Mouse (Mus musculus) forebrain, embryonic 16.5 days (tissue): ENCODE results near the gene Wwox. TPM values are rescaled to one million over a fixed set of nuclear protein-coding genes. Genes with fewer than 3 reads are reported as not detected.

Experiments
- ATAC-seq: fragments of 200-750 bp; cut with Nextera tagmentation; 2 replicates; pipeline ENCODE4 v1.8.0; 2017; ENCODE audit warnings: mild to moderate bottlenecking, moderate library complexity
- H3K27ac ChIP-seq: fragments of 300-500 bp; sonication (generic); 2 replicates; pipeline ENCODE4 v1.5.1; 2014; ENCODE audit warnings: low read length, control low read depth
- H3K27me3 ChIP-seq: fragments of 300-500 bp; sonication (generic); replicated peaks from 2 replicates; pipeline ENCODE4 v1.6.1; 2014; ENCODE audit warnings: low read length; ENCODE audit not compliant: control insufficient read depth, insufficient read depth
- H3K36me3 ChIP-seq: fragments of 300-500 bp; sonication (generic); 2 replicates; pipeline ENCODE4 v1.6.1; 2014; ENCODE audit not compliant: control insufficient read depth, insufficient read depth
- H3K4me1 ChIP-seq: fragments of 300-500 bp; sonication (generic); replicated peaks from 2 replicates; pipeline ENCODE4 v1.6.1; 2014; ENCODE audit warnings: low read length; ENCODE audit not compliant: control insufficient read depth, insufficient read depth
- H3K4me2 ChIP-seq: fragments of 300-500 bp; sonication (generic); 2 replicates; pipeline ENCODE4 v1.6.1; 2014; ENCODE audit warnings: mild to moderate bottlenecking, low read length, control low read depth
- H3K4me3 ChIP-seq: fragments of 300-500 bp; sonication (generic); replicated peaks from 2 replicates; pipeline ENCODE4 v1.5.1; 2014; ENCODE audit warnings: mild to moderate bottlenecking, low read length, control low read depth
- H3K9ac ChIP-seq: fragments of 300-500 bp; sonication (generic); replicated peaks from 2 replicates; pipeline ENCODE4 v1.6.1; 2014; ENCODE audit warnings: low read depth, low read length, control low read depth
- H3K9me3 ChIP-seq: fragments of 300-500 bp; sonication (generic); 2 replicates; pipeline ENCODE4 v1.6.1; 2016; ENCODE audit warnings: low read length; ENCODE audit not compliant: control insufficient read depth
- WGBS: fragments of 180-500 bp; shearing (Covaris S2); extraction: QIAGEN DNeasy Blood & Tissue Kit; methylation state at CpG from one replicate; pipeline ENCODE4 v1.1.7; 2014; 5-methylcytosine and 5-hydroxymethylcytosine counted together
- polyA plus RNA-seq: library from polyadenylated mRNA; unstranded; fragments of >200 nt; fragmentation: Nextera tagmentation; extraction: Ambion mirVana; gene quantifications from 2 replicates; pipeline ENCODE4 v1.2.1, GENCODE M21; 2015

Wwox gene
- polyA plus RNA-seq, 1 experiment from 2014 or later, result 11.4 TPM

DNA sequence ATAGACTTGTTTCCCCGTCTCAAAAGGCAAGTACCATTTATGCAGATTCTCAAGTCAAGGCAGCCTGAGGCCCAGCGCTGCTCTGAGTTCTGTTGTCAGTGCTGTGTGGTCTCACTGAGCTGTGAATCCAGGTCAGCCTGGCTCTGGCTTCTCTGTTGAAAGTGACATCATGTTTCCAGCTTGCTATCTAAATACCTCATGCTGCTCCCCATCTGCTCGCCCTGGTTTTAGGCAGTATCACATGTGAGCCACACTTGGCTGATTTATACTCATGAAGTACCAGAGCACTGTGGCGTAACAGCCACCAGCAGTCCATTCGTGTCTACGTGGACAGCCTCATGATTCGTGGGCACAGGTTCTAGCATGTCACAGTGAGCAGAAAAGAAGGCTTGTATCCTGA lies 235.7 kb downstream of the Wwox start:
- H3K9ac ChIP-seq, result no peak overlapping the region
- H3K9me3 ChIP-seq, result no peaks in the 10 kb centered on the region
- no peaks in the 10 kb centered on the region for H3K27me3 ChIP-seq
- no peak overlapping the region for H3K4me2 ChIP-seq
- H3K4me1 ChIP-seq, result peaks cover 6% of the 10 kb centered on the region
- no peak overlapping the region for H3K4me3 ChIP-seq
- H3K27ac ChIP-seq, result no peak overlapping the region
- WGBS, result 83% methylated on average over 7 of the region's 7 CpGs
- ATAC-seq, result no peak
- no peaks in the 10 kb centered on the region for H3K36me3 ChIP-seq

GRCm38 (mm10) chr8:114676918-114677317 lies 237.5 kb downstream of the Wwox start:
- Histone ChIP-seq H3K36me3 (no peaks in the 10 kb centered on the region), H3K4me2 (no peak overlapping the region), H3K9ac (no peak overlapping the region), H3K9me3 (no peaks in the 10 kb centered on the region), H3K27ac (no peak overlapping the region), H3K4me1 (peaks cover 2% of the 10 kb centered on the region; the same call in 1 of the 2 replicates), H3K4me3 (no peak overlapping the region), H3K27me3 (no peaks in the 10 kb centered on the region)
- WGBS, result 93% methylated on average over 2 of the region's 2 CpGs
- ATAC-seq, result no peak

GRCm38 (mm10) chr8:114677551-114678127 lies 238.2 kb downstream of the Wwox start:
- Histone ChIP-seq H3K4me1 (peaks cover 5% of the 10 kb centered on the region; the same call in 1 of the 2 replicates), H3K36me3 (no peaks in the 10 kb centered on the region), H3K4me3 (no peak overlapping the region), H3K4me2 (no peak overlapping the region), H3K9ac (no peak overlapping the region), H3K27ac (no peak overlapping the region), H3K9me3 (no peaks in the 10 kb centered on the region), H3K27me3 (no peaks in the 10 kb centered on the region)
- ATAC-seq, result no peak
- 76% methylated on average over 6 of the region's 6 CpGs for WGBS

DNA sequence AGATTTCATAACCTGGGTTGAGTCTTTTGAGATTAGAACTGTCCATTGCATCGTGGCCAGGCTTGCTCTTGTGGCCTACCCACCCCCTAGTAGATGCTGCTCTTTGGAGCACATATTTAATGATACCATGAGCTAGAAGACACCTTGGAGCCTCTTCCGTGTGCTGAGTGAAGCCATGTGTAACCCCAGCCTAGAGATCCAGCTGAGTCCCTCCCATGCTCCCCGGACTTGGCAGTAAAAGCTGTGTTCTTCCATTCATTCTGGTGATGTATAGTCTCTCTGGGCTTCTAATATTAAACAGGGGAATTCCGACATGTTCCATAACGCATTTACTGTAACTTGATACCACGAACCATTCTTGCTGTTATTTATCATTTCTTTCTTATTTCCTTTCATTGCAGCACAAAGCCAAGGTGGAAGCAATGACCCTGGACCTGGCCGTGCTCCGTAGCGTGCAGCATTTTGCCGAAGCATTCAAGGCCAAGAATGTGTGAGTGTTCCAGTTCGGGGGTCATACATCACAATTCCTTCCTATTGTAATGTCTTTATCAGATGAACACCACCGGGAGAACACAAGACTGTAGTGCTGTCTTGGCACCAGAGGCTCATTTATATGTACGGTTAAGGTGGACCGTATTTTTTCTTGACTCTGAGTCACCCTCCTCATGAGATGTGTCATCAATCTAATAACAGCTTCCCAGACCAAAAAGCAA lies 240.1 kb downstream of the Wwox start:
- no peaks in the 10 kb centered on the region for H3K9me3 ChIP-seq
- H3K27ac ChIP-seq, result no peak overlapping the region
- WGBS, result 92% methylated on average over 14 of the region's 14 CpGs
- H3K36me3 ChIP-seq, result no peaks in the 10 kb centered on the region
- H3K4me3 ChIP-seq, result no peak overlapping the region
- H3K4me1 ChIP-seq, result peaks cover 5% of the 10 kb centered on the region; the same call in 1 of the 2 replicates
- no peak overlapping the region for H3K4me2 ChIP-seq
- ATAC-seq, result no peak
- H3K9ac ChIP-seq, result no peak overlapping the region
- no peaks in the 10 kb centered on the region for H3K27me3 ChIP-seq

DNA sequence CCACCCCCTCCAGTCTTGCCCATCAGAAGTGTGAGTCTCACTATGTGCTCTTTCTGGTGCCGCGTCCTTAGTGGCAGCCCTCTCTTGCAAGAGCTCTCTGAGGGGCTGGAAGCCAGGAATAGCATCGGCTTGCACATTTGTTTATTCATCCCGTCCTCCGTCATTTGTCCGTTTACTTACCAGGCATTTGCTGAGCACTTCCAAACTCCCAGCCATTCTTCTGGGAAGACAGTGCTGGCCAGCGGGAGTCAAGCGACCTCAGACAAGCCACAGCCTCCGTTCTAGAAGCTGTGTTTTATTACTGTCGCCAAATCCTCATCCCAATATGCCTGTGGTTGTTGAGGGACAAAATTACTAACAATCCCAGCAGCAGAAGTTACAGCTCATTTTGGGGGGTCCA lies 241.7 kb downstream of the Wwox start:
- no peak for ATAC-seq
- Histone ChIP-seq H3K9me3 (no peaks in the 10 kb centered on the region), H3K4me3 (no peak overlapping the region), H3K27ac (no peak overlapping the region), H3K36me3 (no peaks in the 10 kb centered on the region), H3K4me1 (peaks cover 5% of the 10 kb centered on the region; the same call in 1 of the 2 replicates), H3K4me2 (no peak overlapping the region), H3K9ac (no peak overlapping the region), H3K27me3 (no peaks in the 10 kb centered on the region)
- WGBS, result 81% methylated on average over 10 of the region's 10 CpGs

GRCm38 (mm10) chr8:114682166-114682565 lies 242.7 kb downstream of the Wwox start:
- no peak overlapping the region for H3K4me3 ChIP-seq
- 33% methylated on average over 10 of the region's 10 CpGs for WGBS
- no peaks in the 10 kb centered on the region for H3K9me3 ChIP-seq
- H3K27me3 ChIP-seq, result no peaks in the 10 kb centered on the region
- H3K9ac ChIP-seq, result no peak overlapping the region
- H3K27ac ChIP-seq, result no peak overlapping the region
- no peak overlapping the region for H3K4me2 ChIP-seq
- H3K4me1 ChIP-seq, result peaks cover 5% of the 10 kb centered on the region; the same call in 1 of the 2 replicates
- H3K36me3 ChIP-seq, result no peaks in the 10 kb centered on the region
- no peak for ATAC-seq

DNA sequence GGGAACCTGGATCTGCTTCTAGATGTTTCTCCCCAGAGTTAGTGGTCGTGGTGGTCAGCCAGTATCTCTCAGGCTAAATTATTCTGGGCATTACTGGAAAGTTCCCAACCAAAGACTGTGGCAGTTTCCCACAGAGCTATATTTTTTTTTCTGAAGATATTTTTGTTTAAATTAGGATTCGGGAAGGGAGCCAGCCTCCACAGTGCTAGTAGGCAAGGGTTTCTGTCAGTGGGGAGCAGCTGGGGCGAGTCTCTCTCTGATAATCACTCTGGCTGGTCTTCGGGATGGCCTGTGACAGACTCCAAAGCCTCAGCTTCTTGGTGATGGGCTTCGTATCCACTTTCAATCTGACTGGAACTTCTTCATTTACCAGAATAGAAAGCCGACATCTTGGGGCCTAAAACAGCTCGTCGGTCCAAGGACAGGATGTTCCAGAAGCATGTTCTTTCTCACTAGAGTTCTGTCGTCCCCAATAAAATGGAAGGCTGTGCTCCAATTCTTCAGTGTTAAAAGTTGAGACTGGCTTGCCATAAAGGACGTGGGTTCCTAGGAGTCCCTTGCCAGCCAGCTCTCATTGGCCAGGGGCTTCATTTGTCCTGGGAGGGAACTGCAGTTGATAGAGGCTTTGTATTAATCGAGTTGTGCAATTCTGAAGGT lies 244.7 kb downstream of the Wwox start:
- peaks cover 5% of the 10 kb centered on the region; the same call in 1 of the 2 replicates for H3K4me1 ChIP-seq

GRCm38 (mm10) chr8:114686462-114686861 lies 247.0 kb downstream of the Wwox start:
- peaks cover 5% of the 10 kb centered on the region; the same call in 1 of the 2 replicates for H3K4me1 ChIP-seq
- no peak overlapping the region for H3K4me3 ChIP-seq
- no peak overlapping the region for H3K27ac ChIP-seq
- no peaks in the 10 kb centered on the region for H3K36me3 ChIP-seq
- no peak overlapping the region for H3K9ac ChIP-seq
- no peak for ATAC-seq
- WGBS, result 81% methylated on average over 4 of the region's 4 CpGs
- no peaks in the 10 kb centered on the region for H3K27me3 ChIP-seq
- H3K9me3 ChIP-seq, result no peaks in the 10 kb centered on the region
- no peak overlapping the region for H3K4me2 ChIP-seq

More for the DNA sequence above, 244.7 kb downstream of the Wwox start:
- H3K4me2 ChIP-seq, result no peak overlapping the region
- WGBS, result 87% methylated on average over 11 of the region's 11 CpGs
- ATAC-seq, result no peak
- H3K36me3 ChIP-seq, result no peaks in the 10 kb centered on the region
- no peaks in the 10 kb centered on the region for H3K9me3 ChIP-seq
- no peaks in the 10 kb centered on the region for H3K27me3 ChIP-seq
- no peak overlapping the region for H3K4me3 ChIP-seq
- H3K9ac ChIP-seq, result no peak overlapping the region
- no peak overlapping the region for H3K27ac ChIP-seq

DNA sequence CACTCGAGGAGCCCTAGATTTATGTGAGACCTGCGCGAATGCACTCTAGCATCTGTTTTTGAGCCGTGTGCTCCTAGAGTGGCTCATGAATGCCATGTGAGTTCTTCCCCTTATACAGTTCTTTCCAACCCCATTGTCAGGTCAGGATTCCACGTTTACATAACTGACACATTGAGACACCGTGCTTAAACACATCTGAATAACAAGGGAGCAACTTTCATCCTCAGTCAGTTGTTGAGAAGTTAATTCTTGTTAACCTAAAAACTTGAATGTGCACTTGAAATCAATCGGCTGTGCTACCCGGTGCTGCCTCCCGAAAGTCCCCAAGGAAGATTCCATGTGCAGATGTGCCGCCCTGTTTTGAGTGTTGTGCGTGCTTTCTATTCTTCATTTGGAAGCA lies 249.3 kb downstream of the Wwox start:
- no peaks in the 10 kb centered on the region for H3K9me3 ChIP-seq

More for the DNA sequence above, 249.3 kb downstream of the Wwox start:
- H3K27ac ChIP-seq, result no peak overlapping the region
- no peaks in the 10 kb centered on the region for H3K4me1 ChIP-seq
- H3K4me2 ChIP-seq, result no peak overlapping the region
- H3K9ac ChIP-seq, result no peak overlapping the region
- H3K36me3 ChIP-seq, result no peaks in the 10 kb centered on the region
- WGBS, result 87% methylated on average over 11 of the region's 11 CpGs
- no peak overlapping the region for H3K4me3 ChIP-seq
- ATAC-seq, result no peak
- H3K27me3 ChIP-seq, result no peaks in the 10 kb centered on the region
